Mouse (Mus musculus) hindbrain, postnatal 0 days (tissue): ENCODE results near the gene Atrnl1. TPM values are rescaled to one million over a fixed set of nuclear protein-coding genes. Genes with fewer than 3 reads are reported as not detected.
A peak's percentile ranks its signal among the peaks of the same experiment; 100 is the strongest.

ENCODE experiments used
- ATAC-seq: fragments of 200-750 bp; cut with Nextera tagmentation; 2 replicates; pipeline ENCODE4 v1.8.0; 2017; ENCODE audit warnings: mild to moderate bottlenecking, moderate TSS enrichment, moderate library complexity
- DNase-seq: peaks from one replicate; pipeline ENCODE4 v3.0.0-alpha.2; 2015; ENCODE audit warnings: low spot score
- H3K27ac ChIP-seq: fragments of 300-500 bp; sonication (generic); 2 replicates; pipeline ENCODE4 v1.5.1; 2014; ENCODE audit warnings: mild to moderate bottlenecking
- H3K27me3 ChIP-seq: fragments of 300-500 bp; sonication (generic); 2 replicates; pipeline ENCODE4 v1.6.1; 2014; ENCODE audit warnings: low read length, mixed read lengths; ENCODE audit not compliant: insufficient read depth
- H3K36me3 ChIP-seq: fragments of 300-500 bp; sonication (generic); 2 replicates; pipeline ENCODE4 v1.6.1; 2014; ENCODE audit warnings: low read length, mixed read lengths; ENCODE audit not compliant: insufficient read depth
- H3K4me1 ChIP-seq: fragments of 300-500 bp; sonication (generic); 2 replicates; pipeline ENCODE4 v1.6.1; 2014; ENCODE audit warnings: antibody characterized with exemption, low read length, mixed read lengths; ENCODE audit not compliant: insufficient read depth
- H3K4me2 ChIP-seq: fragments of 300-500 bp; sonication (generic); 2 replicates; pipeline ENCODE4 v1.6.1; 2014; ENCODE audit warnings: low read depth, mild to moderate bottlenecking, low read length, moderate library complexity, mixed read lengths
- H3K4me3 ChIP-seq: fragments of 300-500 bp; sonication (generic); 2 replicates; pipeline ENCODE4 v1.5.1; 2014; ENCODE audit warnings: low read length
- H3K9ac ChIP-seq: fragments of 300-500 bp; sonication (generic); replicated peaks from 2 replicates; pipeline ENCODE4 v1.6.1; 2014; ENCODE audit warnings: mild to moderate bottlenecking, low read length, moderate library complexity, mixed read lengths
- H3K9me3 ChIP-seq: fragments of 300-500 bp; sonication (generic); 2 replicates; pipeline ENCODE4 v1.6.1; 2016; ENCODE audit warnings: low read length, mixed read lengths
- CTCF ChIP-seq: IDR thresholded peaks from 2 replicates; pipeline ENCODE4 v1.5.1; 2016; ENCODE audit warnings: antibody characterized with exemption, control low read depth, low read depth
- WGBS: fragments of 180-500 bp; shearing (Covaris S2); extraction: QIAGEN DNeasy Blood & Tissue Kit; methylation state at CpG from one replicate; pipeline ENCODE4 v1.1.7; 2014; 5-methylcytosine and 5-hydroxymethylcytosine counted together
- polyA plus RNA-seq: library from polyadenylated mRNA; unstranded; fragments of >200 nt; fragmentation: Nextera tagmentation; extraction: Ambion mirVana; gene quantifications from 2 replicates; pipeline ENCODE4 v1.2.1, GENCODE M21; 2015
- total RNA-seq: library from RNA; depleted of rRNA; stranded (reverse); fragments of >200 nt; gene quantifications from 2 replicates; pipeline ENCODE4 v1.2.3, GENCODE M21; 2014; rRNA removed

Gene Atrnl1
- total RNA-seq (46.0 and 51.5 TPM in 2 replicates), polyA plus RNA-seq (3.7 and 4.4 TPM in 2 replicates)

GRCm38 (mm10) chr19:57610476-57611261 lies at the start of gene Atrnl1:
TSS of gene Atrnl1 (plus strand) at chr19:57611034.
- H3K4me3 ChIP-seq: peak within 1 kb of the TSS; percentile 90
- peak within 1 kb of the TSS; percentile 85 for H3K9ac ChIP-seq
- H3K4me2 ChIP-seq: peak within 1 kb of the TSS; percentile 99
- 1% methylated on average over 79 of the region's 103 CpGs for WGBS
- no peaks in the 10 kb centered on the region for H3K36me3 ChIP-seq
- no peaks in the 10 kb centered on the region for H3K27me3 ChIP-seq
- peak; percentile 95 for ATAC-seq
- no peak for TF ChIP-seq CTCF
- H3K9me3 ChIP-seq: no peaks in the 10 kb centered on the region
- peak; percentile 96 for DNase-seq
- H3K27ac ChIP-seq: peak within 1 kb of the TSS; percentile 97
- no peaks in the 10 kb centered on the region for H3K4me1 ChIP-seq

GRCm38 (mm10) chr19:57561486-57561885 lies 49.3 kb upstream of the Atrnl1 start:
- no peak for TF ChIP-seq CTCF
- no peak for ATAC-seq
- Histone ChIP-seq H3K27ac (no peak overlapping the region), H3K4me1 (no peaks in the 10 kb centered on the region), H3K27me3 (no peaks in the 10 kb centered on the region), H3K9me3 (no peaks in the 10 kb centered on the region), H3K36me3 (no peaks in the 10 kb centered on the region), H3K4me2 (no peak overlapping the region), H3K9ac (no peak overlapping the region), H3K4me3 (no peak overlapping the region)
- 78% methylated on average over 4 of the region's 4 CpGs for WGBS
- DNase-seq: no peak

- H3K27ac ChIP-seq: no peak overlapping the region
- no peaks in the 10 kb centered on the region for H3K9me3 ChIP-seq
- WGBS: 80% methylated on average over 6 of the region's 6 CpGs
- no peak overlapping the region for H3K4me2 ChIP-seq
- ATAC-seq (no peak), DNase-seq (no peak)
- H3K4me3 ChIP-seq: no peak overlapping the region
- H3K9ac ChIP-seq: no peak overlapping the region
- no peaks in the 10 kb centered on the region for H3K27me3 ChIP-seq
- no peak for TF ChIP-seq CTCF
- H3K4me1 ChIP-seq: no peaks in the 10 kb centered on the region
- no peaks in the 10 kb centered on the region for H3K36me3 ChIP-seq
Measured at GRCm38 (mm10) chr19:57569040-57569439, 41.8 kb upstream of the Atrnl1 start.

GRCm38 (mm10) chr19:57572360-57573237 lies 38.2 kb upstream of the Atrnl1 start:
- Histone ChIP-seq H3K9ac (no peak overlapping the region), H3K27me3 (no peaks in the 10 kb centered on the region), H3K4me2 (no peak overlapping the region), H3K36me3 (no peaks in the 10 kb centered on the region), H3K4me3 (no peak overlapping the region), H3K27ac (no peak overlapping the region), H3K9me3 (no peaks in the 10 kb centered on the region), H3K4me1 (no peaks in the 10 kb centered on the region)
- ATAC-seq: no peak
- DNase-seq: no peak
- 51% methylated on average over 16 of the region's 16 CpGs for WGBS
- no peak for TF ChIP-seq CTCF

- Histone ChIP-seq H3K4me2 (no peak overlapping the region), H3K36me3 (no peaks in the 10 kb centered on the region), H3K27me3 (no peaks in the 10 kb centered on the region), H3K27ac (no peak overlapping the region), H3K4me1 (no peaks in the 10 kb centered on the region), H3K9me3 (no peaks in the 10 kb centered on the region), H3K4me3 (no peak overlapping the region), H3K9ac (no peak overlapping the region)
- no peak for TF ChIP-seq CTCF
- no peak for ATAC-seq
- no peak for DNase-seq
Measured at GRCm38 (mm10) chr19:57573470-57573869, 37.4 kb upstream of the Atrnl1 start.

GRCm38 (mm10) chr19:57575027-57575426 lies 35.8 kb upstream of the Atrnl1 start:
- TF ChIP-seq CTCF: no peak
- DNase-seq (no peak), ATAC-seq (no peak)
- Histone ChIP-seq H3K4me2 (no peak overlapping the region), H3K9ac (no peak overlapping the region), H3K36me3 (no peaks in the 10 kb centered on the region), H3K27me3 (no peaks in the 10 kb centered on the region), H3K4me1 (no peaks in the 10 kb centered on the region), H3K4me3 (no peak overlapping the region), H3K27ac (no peak overlapping the region), H3K9me3 (no peaks in the 10 kb centered on the region)
- 80% methylated on average over 7 of the region's 7 CpGs for WGBS
